Mouse (Mus musculus): ENCODE data around the gene Osgep. TPM values are rescaled to one million over a fixed set of nuclear protein-coding genes. Genes with fewer than 3 reads are reported as not detected.
A peak's percentile ranks its signal among the peaks of the same experiment; 100 is the strongest.
"Not testable (repeated sequence)": the region's sequence is repeated elsewhere in the genome, so short reads cannot be mapped to it uniquely, and the experiment has no call there.

Gene Osgep
- 149 and 169 TPM in 2 replicates for polyA plus RNA-seq (2014; fragmentation: Nextera tagmentation; extraction: Ambion mirVana)

GRCm38 (mm10) chr14:50924281-50925064, at the start of gene Osgep, which contains the start of gene Apex1:
Gene Osgep (minus strand): TSS chr14:50924893.
Gene Apex1 (plus strand): TSS chr14:50924968.
- peaks cover 27% of the 10 kb centered on the region for H3K36me3 ChIP-seq (ENCODE audit: control insufficient read depth, insufficient read depth, low read length)
- ATAC-seq (ENCODE audit: insufficient number of reproducible peaks, insufficient read depth, low FRiP score, low read depth) = peak; percentile 96
- H3K4me3 ChIP-seq (ENCODE audit: low read depth, low read length) = peak within 1 kb of the TSS; percentile 82
- H3K9ac ChIP-seq (replicated peaks; ENCODE audit: low read depth, low read length) = peak within 1 kb of the TSS; percentile 72
- peak within 1 kb of the TSS; percentile 86 for H3K4me2 ChIP-seq (replicated peaks; ENCODE audit: low read depth, low read length)
- peaks cover 15% of the 10 kb centered on the region for H3K4me1 ChIP-seq (ENCODE audit: control insufficient read depth, insufficient read depth, low read length)
- no peaks in the 10 kb centered on the region for H3K27me3 ChIP-seq (ENCODE audit: control insufficient read depth, insufficient read depth, low read length)
- H3K9me3 ChIP-seq (ENCODE audit: control insufficient read depth, low read depth, low read length) = no peaks in the 10 kb centered on the region
- under 1% methylated on average over 57 of the region's 57 CpGs for WGBS
- peak within 1 kb of the TSS; percentile 91 for H3K27ac ChIP-seq (ENCODE audit: low read length)

- ATAC-seq (ENCODE audit: insufficient number of reproducible peaks, insufficient read depth, low FRiP score, low read depth) = no peak
- Histone ChIP-seq H3K9me3 (ENCODE audit: control insufficient read depth, low read depth, low read length) (no peaks in the 10 kb centered on the region), H3K4me3 (ENCODE audit: low read depth, low read length) (no peak overlapping the region), H3K27me3 (ENCODE audit: control insufficient read depth, insufficient read depth, low read length) (no peaks in the 10 kb centered on the region), H3K9ac (replicated peaks; ENCODE audit: low read depth, low read length) (no peak overlapping the region), H3K27ac (ENCODE audit: low read length) (no peak overlapping the region), H3K4me2 (replicated peaks; ENCODE audit: low read depth, low read length) (no peak overlapping the region), H3K36me3 (ENCODE audit: control insufficient read depth, insufficient read depth, low read length) (no peaks in the 10 kb centered on the region), H3K4me1 (ENCODE audit: control insufficient read depth, insufficient read depth, low read length) (no peaks in the 10 kb centered on the region)
- WGBS = 26% methylated on average over 4 of the region's 4 CpGs
These were observed 49.0 kb upstream of the Osgep start for GRCm38 (mm10) chr14:50973700-50974099.

GRCm38 (mm10) chr14:50973054-50973453, 48.4 kb upstream of the Osgep start:
- not testable (repeated sequence) for H3K4me1 ChIP-seq (ENCODE audit: control insufficient read depth, insufficient read depth, low read length); H3K4me3 ChIP-seq (ENCODE audit: low read depth, low read length); H3K9ac ChIP-seq (replicated peaks; ENCODE audit: low read depth, low read length); ATAC-seq (ENCODE audit: insufficient number of reproducible peaks, insufficient read depth, low FRiP score, low read depth); H3K27me3 ChIP-seq (ENCODE audit: control insufficient read depth, insufficient read depth, low read length); H3K4me2 ChIP-seq (replicated peaks; ENCODE audit: low read depth, low read length); H3K27ac ChIP-seq (ENCODE audit: low read length); H3K36me3 ChIP-seq (ENCODE audit: control insufficient read depth, insufficient read depth, low read length); H3K9me3 ChIP-seq (ENCODE audit: control insufficient read depth, low read depth, low read length)
- WGBS = 95% methylated on average over 5 of the region's 5 CpGs

- Histone ChIP-seq H3K27ac (ENCODE audit: low read length) (no peak overlapping the region), H3K27me3 (ENCODE audit: control insufficient read depth, insufficient read depth, low read length) (no peaks in the 10 kb centered on the region), H3K4me3 (ENCODE audit: low read depth, low read length) (no peak overlapping the region), H3K4me1 (ENCODE audit: control insufficient read depth, insufficient read depth, low read length) (no peaks in the 10 kb centered on the region), H3K9ac (replicated peaks; ENCODE audit: low read depth, low read length) (no peak overlapping the region), H3K9me3 (ENCODE audit: control insufficient read depth, low read depth, low read length) (no peaks in the 10 kb centered on the region), H3K36me3 (ENCODE audit: control insufficient read depth, insufficient read depth, low read length) (no peaks in the 10 kb centered on the region), H3K4me2 (replicated peaks; ENCODE audit: low read depth, low read length) (no peak overlapping the region)
- ATAC-seq (ENCODE audit: insufficient number of reproducible peaks, insufficient read depth, low FRiP score, low read depth) = no peak
- 83% methylated on average over 1 of the region's 1 CpGs for WGBS
These were observed 46.1 kb upstream of the Osgep start for GRCm38 (mm10) chr14:50970822-50971221.

- 39% methylated on average over 12 of the region's 12 CpGs for WGBS
- H3K27ac ChIP-seq (ENCODE audit: low read length) = no peak overlapping the region
- no peaks in the 10 kb centered on the region for H3K27me3 ChIP-seq (ENCODE audit: control insufficient read depth, insufficient read depth, low read length)
- H3K9ac ChIP-seq (replicated peaks; ENCODE audit: low read depth, low read length) = no peak overlapping the region
- no peaks in the 10 kb centered on the region for H3K9me3 ChIP-seq (ENCODE audit: control insufficient read depth, low read depth, low read length)
- H3K4me2 ChIP-seq (replicated peaks; ENCODE audit: low read depth, low read length) = no peak overlapping the region
- no peaks in the 10 kb centered on the region for H3K4me1 ChIP-seq (ENCODE audit: control insufficient read depth, insufficient read depth, low read length)
- no peaks in the 10 kb centered on the region for H3K36me3 ChIP-seq (ENCODE audit: control insufficient read depth, insufficient read depth, low read length)
- H3K4me3 ChIP-seq (ENCODE audit: low read depth, low read length) = no peak overlapping the region
- ATAC-seq (ENCODE audit: insufficient number of reproducible peaks, insufficient read depth, low FRiP score, low read depth) = no peak
These were observed 45.2 kb upstream of the Osgep start for GRCm38 (mm10) chr14:50969558-50970544.

GRCm38 (mm10) chr14:50969041-50969440, 44.3 kb upstream of the Osgep start:
- ATAC-seq (ENCODE audit: insufficient number of reproducible peaks, insufficient read depth, low FRiP score, low read depth) = no peak
- Histone ChIP-seq H3K36me3 (ENCODE audit: control insufficient read depth, insufficient read depth, low read length) (no peaks in the 10 kb centered on the region), H3K27me3 (ENCODE audit: control insufficient read depth, insufficient read depth, low read length) (no peaks in the 10 kb centered on the region), H3K4me3 (ENCODE audit: low read depth, low read length) (no peak overlapping the region), H3K4me1 (ENCODE audit: control insufficient read depth, insufficient read depth, low read length) (no peaks in the 10 kb centered on the region), H3K9me3 (ENCODE audit: control insufficient read depth, low read depth, low read length) (no peaks in the 10 kb centered on the region), H3K9ac (replicated peaks; ENCODE audit: low read depth, low read length) (no peak overlapping the region), H3K27ac (ENCODE audit: low read length) (no peak overlapping the region), H3K4me2 (replicated peaks; ENCODE audit: low read depth, low read length) (no peak overlapping the region)
- WGBS = 11% methylated on average over 1 of the region's 1 CpGs

- Histone ChIP-seq H3K36me3 (ENCODE audit: control insufficient read depth, insufficient read depth, low read length) (no peaks in the 10 kb centered on the region), H3K9ac (replicated peaks; ENCODE audit: low read depth, low read length) (no peak overlapping the region), H3K4me2 (replicated peaks; ENCODE audit: low read depth, low read length) (no peak overlapping the region), H3K4me3 (ENCODE audit: low read depth, low read length) (no peak overlapping the region), H3K9me3 (ENCODE audit: control insufficient read depth, low read depth, low read length) (no peaks in the 10 kb centered on the region), H3K27me3 (ENCODE audit: control insufficient read depth, insufficient read depth, low read length) (no peaks in the 10 kb centered on the region), H3K27ac (ENCODE audit: low read length) (no peak overlapping the region), H3K4me1 (ENCODE audit: control insufficient read depth, insufficient read depth, low read length) (no peaks in the 10 kb centered on the region)
- WGBS = 87% methylated on average over 5 of the region's 5 CpGs
- no peak for ATAC-seq (ENCODE audit: insufficient number of reproducible peaks, insufficient read depth, low FRiP score, low read depth)
These were observed 43.7 kb upstream of the Osgep start for GRCm38 (mm10) chr14:50968216-50968980.
